Mouse (Mus musculus) mesoderm, embryonic 11.5 days (tissue): ENCODE data around the gene Rinl.

ENCODE experiments used
- DNase-seq: peaks from one replicate; pipeline ENCODE4 v3.0.0-alpha.2; 2012; ENCODE audit warnings: low read depth, low spot score

Gene Rinl

GRCm38 (mm10) chr7:28808957-28809393, 20.2 kb downstream of the Rinl start:
- peak; percentile 95 for DNase-seq

DNA sequence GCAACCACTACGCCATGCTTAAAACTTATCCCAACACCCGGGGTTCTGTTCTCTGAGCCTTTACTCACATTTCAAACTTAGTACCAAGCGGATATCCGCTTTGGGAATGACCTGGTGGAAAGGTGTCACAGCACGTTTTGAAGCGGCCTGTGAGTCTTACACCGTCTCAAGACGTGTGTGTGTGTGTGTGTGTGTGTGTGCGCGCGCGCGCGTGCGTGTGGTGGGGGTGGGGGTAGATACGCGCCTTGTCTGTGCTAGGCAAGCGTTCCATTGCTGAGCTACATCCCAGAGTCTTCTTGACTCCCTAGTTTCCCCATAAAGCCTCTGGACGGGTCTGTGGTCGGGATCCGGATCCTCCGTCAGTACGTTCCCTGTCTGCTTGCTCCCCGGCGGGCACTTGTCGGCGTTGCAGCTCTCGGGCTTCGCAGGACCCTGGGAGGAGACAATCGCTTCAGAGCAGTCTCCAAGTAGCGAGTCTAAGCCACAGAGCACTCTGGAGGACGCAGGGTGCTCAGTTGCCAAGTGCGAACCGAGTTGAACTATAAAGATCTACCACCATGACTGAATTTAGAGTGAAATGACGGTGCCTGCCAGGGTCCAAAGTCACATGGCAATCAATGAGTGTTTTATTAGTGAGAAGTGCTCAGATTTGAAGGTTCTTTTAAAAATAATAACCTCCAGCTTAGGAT, 20.8 kb downstream of the Rinl start:
- peak; percentile 57 for DNase-seq

DNA sequence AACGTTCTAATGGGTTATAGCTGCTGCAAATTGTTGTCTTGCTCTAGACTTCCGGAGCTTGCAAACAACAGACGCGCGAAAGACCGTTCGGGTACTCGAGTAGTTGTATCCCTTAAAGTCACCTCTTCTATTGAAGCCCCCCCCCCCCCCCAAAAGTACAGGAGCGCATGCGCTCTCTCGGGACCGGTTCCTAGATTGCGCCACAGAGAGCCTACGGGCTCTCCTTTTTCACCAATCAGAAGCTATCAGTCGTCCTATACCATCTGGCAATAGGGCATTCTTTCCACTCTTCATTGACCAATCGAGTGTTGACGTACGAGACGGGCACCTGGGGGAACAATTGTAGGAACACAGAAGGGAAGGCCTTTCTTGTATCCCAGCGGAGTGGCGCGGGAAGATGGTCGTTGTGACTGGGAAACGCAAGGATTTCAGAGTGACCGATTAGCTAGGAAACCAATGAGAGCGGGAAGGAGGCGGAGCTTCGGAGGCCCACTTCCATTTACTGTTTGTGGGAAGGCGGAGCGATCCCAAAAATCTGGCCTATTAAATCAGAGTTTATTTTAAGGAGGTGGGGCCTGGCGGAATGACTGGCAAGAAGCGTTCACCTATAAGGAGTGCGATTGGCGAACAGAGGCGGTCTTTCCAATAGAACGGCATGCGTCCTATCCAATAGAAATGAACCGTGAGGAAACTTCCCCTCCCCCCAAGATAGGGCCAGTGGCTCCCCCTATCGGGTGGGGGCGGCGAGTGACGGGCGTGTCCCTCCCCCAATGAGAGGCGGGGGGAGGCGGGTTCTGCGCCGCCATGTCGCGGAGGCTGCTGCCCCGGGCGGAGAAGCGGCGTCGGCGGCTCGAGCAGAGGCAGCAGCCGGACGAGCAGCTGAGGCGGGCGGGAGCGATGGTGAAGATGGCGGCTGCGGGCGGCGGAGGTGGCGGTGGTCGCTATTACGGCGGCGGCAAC, 21.6 kb downstream of the Rinl start:
- peak; percentile 99 for DNase-seq

- DNase-seq, result peak; percentile 97
Observed at GRCm38 (mm10) chr7:28811228-28811627, 22.5 kb downstream of the Rinl start.

DNA sequence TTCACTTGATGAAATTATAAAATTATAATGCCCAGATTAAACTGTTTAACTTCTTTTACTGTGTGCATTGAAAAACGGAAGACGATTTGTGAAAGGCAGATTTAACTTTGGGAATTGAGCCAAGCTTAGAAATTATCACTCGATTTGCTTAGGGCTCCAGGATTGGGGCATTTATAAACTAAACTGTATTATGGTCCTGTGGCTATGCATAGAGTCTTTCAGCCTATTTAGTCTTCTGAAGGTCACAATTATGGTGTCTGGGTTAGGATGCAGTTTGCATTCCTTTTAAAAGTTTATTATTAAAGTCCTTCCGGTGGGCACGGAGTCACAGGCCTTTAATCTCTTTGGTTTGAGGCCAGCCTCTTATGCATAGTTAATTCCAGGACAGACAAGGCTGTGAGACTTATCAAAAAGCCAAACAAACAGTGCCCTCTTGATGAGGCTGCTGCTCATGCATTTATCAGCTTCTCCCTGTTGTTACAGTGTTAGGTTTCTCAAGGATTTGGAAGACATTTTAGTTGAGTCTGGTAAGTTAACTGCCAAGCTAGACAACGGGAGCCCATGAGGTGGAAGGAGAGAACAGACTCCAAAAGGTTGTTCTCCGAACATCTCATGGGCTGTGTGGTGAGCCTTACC, 23.0 kb downstream of the Rinl start:
- no peak for DNase-seq

GRCm38 (mm10) chr7:28812436-28812835, 23.7 kb downstream of the Rinl start:
- no peak for DNase-seq

DNA sequence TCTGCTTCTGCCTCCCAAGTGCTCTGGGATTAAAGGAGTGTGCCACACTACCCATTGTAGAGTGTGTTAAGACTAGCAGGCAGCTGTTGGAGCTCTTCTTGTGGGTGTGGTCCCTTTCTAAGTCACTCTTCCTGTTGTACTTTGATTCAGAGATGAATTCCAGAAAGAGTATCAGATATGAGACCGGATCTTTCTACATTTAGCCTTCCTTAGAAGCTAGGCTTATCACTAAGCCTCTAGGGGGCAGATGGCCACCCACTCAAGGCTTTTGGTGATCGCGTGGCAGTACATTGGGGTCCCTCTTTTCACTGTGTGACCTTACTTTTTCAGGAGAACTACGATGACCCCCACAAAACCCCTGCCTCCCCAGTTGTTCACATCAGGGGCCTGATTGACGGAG, 24.2 kb downstream of the Rinl start:
- DNase-seq, result no peak

DNA sequence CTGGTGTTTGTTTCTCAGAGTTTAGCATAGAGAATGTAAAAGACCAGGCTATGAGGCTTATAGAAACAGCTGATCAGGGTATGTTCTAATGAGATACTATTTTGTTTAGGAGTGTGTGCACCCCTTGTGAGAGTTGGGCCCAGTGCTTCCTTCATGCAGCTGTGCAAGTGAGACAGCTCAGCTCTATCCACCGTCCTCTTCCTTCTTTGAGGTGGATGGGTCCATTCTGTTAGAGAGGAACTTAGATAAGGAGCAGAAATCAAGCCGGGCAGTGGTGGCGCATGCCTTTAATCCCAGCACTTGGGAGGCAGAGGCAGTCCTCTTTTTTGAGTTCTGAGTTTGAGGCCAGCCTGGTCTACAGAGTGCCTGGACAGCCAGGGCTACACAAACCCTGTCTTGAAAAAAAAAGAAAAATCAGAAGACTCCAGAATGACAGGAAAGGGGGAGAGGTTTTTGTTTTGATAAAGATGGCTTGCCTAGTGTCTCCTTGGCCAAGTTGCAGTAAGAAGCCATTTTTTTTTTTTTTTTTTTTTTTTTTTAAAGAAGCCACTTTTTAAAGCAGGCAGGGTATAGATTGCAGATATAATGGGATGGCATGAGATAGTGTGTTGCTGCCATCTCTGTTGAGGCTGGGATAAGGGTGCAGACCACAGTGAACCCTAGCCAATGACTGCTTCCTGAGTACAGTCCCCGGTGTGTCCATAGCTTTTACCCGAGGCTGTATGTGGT, 25.7 kb downstream of the Rinl start:
- DNase-seq, result no peak

- no peak for DNase-seq
Observed at GRCm38 (mm10) chr7:28815230-28815629, 26.5 kb downstream of the Rinl start.

- DNase-seq, result no peak
Observed at GRCm38 (mm10) chr7:28816201-28816600, 27.4 kb downstream of the Rinl start.

- DNase-seq, result no peak
Observed at GRCm38 (mm10) chr7:28816920-28817319, 28.2 kb downstream of the Rinl start.

DNA sequence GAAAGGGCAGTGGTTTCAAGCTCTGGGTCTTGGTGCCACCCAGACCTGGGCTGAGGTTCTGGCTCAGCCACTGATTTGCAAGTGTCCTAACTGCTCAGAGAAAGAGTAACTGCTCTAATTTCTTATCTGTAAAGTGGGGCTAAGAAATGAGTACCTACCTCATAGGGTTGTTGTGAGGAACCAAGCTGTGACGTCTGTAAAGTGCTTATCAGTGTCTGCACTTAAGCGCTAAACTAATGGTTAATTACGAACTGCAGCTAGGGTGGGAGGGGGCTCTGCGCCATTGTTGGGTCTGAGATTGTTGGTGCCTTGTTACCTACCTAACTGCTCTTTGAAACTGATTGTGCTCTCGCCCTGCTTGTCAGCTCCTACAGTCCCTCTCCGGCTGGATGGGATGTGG, 28.8 kb downstream of the Rinl start:
- no peak for DNase-seq

- no peak for DNase-seq
Observed at GRCm38 (mm10) chr7:28817957-28818356, 29.2 kb downstream of the Rinl start.

DNA sequence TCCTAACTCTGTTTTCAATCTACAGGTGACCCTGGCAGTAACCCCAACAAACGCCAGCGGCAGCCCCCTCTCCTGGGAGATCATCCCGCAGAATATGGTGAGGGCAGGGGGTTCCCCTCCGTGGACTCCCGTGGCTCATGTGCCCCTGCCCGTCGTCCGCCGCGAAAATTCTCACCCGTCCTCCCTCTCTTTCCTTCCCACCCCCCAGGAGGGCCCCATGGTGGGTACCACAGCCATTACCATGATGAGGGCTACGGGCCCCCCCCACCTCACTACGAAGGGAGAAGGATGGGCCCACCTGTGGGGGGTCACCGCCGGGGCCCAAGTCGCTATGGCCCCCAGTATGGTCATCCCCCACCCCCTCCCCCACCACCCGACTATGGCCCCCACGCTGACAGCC, 29.7 kb downstream of the Rinl start:
- DNase-seq, result no peak

DNA sequence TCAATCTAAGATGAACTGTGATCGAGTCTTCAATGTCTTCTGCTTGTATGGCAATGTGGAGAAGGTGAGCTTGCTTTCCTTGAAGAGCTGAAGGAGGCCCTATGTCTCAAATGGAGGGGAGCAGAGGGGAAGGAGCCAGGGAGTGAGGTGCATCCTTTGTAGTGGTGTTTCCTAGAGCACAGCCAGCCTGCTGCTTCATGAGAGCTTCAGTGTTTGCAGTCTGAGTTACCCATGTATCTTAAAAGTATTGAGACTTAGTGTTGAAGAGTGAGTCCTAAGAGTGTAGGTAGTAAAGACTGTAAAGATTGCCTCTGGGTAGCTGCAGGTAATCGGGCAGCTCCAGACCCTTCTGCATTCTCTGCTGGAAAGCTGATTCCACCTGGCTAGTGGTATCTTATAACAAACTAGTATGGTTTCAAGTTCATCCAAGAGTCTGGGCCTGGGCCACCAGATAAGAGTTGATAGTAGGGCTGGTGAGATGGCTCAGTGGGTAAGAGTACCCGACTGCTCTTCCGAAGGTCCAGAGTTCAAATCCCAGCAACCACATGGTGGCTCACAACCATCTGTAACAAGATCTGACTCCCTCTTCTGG, 30.2 kb downstream of the Rinl start:
- no peak for DNase-seq

DNA sequence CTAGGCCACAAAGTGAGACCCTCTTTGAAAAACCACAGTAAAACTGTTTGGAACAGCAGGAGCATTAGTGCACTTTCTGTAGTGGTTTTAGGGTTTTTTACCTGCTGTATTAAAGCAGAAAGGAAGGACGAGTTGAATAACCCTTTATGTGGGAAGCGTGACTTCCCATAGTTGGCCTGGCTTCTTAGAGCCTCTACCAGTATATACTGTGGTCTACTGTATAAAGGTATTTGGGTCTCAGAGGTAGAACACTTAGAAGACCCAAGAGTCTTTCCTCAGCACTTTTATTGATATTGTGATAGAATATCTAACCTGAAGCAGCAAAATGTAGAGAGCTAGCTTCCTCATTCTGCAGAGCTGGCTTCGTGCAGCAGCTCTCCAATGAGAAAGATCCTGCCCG, 30.8 kb downstream of the Rinl start:
- DNase-seq, result no peak

DNA sequence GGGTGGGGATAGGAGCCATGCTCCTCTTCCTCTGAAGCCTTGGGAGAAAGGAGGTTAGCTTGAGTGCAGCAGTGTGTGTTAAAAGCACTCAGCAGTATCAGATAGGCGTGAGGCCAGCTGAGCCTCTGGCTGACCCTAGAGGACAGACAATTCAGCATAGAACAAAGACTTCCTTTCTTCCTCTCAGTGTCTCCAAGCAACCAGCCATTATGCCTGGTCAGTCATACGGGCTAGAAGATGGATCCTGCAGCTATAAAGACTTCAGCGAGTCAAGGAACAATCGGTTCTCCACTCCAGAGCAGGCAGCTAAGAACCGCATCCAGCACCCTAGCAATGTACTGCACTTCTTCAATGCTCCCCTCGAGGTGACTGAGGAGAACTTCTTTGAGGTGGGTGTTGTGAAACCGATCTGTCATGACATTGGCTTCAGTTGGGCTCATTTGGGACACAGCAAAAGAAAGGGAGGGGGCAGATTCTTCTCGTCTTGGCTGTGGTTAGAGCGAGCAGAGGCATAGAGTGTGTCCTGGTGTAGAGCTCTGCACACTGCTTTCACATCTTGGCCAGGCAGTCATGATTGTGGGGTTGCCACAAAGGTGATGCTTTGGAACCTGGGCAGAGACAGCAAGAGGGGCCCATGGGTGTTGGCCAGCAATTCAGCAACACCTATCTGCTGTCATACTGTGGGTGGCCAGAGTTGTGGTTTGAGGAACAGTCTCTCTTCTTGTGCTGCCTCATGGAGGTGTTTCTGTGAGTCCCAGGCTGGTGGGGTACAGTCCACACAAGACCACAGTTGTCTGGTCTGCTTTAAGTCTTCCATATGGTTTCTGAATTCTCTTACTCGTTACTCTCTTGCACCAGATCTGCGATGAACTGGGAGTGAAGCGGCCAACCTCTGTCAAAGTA, 31.8 kb downstream of the Rinl start:
- DNase-seq, result peak; percentile 70

DNA sequence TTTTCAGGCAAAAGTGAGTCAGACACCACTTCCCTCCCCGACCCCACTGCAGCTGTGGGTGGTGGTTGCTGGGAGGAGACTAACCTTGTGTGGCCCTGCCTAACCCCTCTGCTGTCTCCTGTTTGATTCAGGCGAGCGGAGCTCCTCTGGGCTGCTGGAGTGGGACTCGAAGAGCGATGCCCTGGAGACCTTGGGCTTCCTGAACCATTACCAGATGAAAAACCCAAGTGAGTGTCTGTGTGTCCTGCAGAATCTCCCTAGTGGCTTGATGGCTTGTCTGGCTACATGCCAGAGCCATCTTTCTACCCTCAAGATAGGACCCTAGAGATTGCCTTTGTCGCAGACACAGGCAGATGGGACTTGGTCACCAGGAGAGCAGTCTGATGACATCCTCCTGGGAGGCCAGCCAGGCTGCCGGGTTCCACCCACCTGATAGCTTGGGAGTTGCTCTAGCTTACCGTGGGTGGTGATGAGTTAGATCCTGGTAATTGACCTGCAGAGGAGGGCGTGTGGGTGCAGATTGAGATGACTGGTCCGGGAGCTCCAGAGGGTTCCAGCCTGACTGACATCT, 32.6 kb downstream of the Rinl start:
- DNase-seq, result no peak

DNA sequence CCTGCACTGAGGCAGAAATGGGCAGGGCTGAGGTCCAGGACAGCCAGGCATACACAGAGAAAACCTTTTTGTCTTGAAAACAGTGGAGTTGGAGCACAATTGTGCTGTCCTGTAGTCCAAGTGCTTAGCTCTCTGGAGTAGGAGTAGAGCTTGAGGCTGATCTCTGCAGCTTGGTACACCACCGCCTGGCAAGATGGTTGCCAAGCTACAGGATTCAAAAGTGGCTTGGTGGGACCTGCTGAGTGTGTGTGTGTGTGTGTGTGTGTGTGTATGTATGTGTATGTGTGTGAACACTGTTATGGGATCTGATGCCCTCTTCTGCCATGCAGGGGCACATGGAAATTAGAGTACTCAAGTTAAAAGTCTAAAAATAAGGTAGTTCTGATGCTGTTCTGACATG, 33.8 kb downstream of the Rinl start:
- DNase-seq, result no peak
